Mouse (Mus musculus) liver (tissue): ENCODE measurements around the gene Vac14.
A peak's percentile ranks its signal among the peaks of the same experiment; 100 is the strongest.

Experiments
- DNase-seq: peaks from one replicate; pipeline ENCODE4 v3.0.0-alpha.2; 2020; ENCODE audit warnings: mixed read lengths

Vac14 gene

DNA sequence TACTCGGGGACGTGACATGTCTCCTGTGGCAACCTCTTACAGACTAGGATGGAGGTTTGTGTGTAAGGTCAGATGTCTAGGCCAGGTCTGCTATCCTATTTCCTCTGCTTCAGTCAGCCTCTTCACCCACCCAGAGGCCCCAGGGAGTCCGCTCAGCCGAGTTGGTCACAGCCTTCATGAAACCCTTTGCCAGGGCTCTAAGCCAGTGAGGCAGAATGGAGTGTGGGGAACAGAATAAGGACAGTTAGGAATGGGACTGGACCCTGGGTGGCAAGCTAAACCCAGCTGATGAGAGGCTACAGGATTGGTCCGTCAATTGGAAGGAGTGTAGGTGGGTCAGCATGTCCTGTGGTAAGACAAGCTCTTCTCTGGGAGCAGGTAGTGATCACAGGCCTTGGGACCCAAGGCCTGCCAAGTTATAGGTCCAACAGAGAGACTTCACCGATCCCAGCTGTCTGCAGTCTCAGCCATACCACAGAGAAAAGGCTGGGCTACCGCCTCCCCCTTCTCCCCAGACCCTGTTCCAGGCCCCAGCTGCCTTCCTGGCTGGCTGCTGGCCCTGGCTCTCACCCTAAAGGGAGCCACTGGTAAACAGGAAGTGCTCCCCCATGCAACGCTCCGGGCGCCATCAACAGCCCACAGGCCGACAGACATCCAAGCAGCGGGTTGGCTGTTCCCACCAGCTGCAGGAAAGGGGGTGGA lies 100.7 kb downstream of the Vac14 start:
- DNase-seq, result peak; percentile 47

DNA sequence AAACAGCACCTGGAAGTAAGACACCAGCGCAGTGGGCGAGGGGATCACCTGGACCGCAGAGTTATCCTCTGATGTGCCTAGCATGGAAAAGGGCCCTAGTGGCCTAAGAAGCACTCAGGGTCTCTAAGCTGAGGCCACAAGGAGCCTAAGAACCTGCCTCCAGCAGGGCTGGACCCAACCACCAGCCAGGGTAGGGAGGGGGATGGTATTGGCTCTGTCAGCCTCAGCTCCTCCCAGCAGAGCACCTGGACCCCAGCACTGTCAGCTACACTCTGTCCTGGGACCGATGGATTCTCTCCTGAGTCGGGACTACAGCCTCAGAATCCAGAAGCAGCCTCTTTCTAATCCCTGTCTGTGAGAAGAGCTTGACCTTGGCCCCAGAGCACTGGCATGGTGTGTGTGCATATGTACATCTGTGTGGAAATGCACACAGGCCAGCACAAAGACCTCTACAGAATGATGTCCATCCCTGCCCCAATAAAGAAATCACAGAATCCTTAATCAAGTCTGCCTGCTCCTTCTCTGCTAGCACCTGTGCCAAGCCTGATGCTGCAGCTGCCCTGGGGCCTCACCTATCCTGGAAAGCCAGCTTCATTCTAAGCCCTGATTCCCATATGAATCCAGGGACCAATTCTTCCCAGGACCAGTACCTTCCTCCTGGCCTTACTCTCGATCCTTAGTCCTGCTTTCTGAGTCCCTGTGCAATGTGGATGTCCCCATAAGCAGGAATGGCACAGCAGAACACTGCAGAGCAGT lies 101.7 kb downstream of the Vac14 start:
- DNase-seq, result no peak

DNA sequence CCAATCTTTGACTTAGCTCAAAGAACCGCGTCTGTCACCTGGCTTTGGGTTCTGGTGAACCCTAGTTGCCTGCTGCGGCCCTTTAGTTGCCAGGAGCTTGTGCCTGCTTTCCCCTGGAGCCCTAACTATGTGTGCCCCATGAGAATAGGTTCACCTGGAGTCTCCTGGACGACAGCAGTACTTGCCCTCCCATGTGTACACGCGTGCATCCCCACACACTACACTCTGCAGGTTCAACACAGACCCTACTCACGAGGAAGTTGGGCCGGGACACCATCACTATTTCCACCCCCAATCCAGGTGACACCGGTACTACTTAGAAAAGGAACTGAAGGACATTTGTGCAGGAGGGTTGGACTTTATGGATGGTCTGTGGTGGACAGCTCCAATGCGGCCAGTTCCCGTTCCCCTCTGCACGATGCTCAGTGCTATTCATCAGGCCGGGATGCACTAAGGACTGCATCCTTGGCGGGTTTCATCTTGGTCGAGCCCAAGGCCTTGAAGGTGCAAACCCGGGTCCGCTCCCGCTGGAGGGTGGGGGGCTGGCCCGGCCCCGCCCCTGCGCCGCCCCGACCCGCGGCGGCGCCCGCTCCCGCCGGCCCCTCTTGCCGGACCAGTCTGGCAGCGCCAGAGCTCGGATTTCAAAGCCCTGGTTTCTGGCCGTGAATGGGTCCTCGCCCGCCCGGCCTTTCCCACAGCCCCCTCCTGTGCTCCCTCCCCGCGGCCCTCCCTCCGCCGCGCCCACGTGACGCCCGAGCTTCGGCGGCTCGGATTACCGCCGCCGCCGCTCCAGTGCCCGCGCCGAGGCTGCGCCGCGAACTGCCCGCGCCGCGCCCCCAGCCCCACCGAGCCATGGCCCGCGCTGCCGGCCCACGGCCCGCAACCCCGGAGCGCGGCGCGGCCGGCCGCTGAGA lies 102.6 kb downstream of the Vac14 start, which contains the start of gene Mtss1l:
TSS of gene Mtss1l (plus strand) at position 792 of the 914 bp plus-strand sequence.
- peak; percentile 74 for DNase-seq

DNA sequence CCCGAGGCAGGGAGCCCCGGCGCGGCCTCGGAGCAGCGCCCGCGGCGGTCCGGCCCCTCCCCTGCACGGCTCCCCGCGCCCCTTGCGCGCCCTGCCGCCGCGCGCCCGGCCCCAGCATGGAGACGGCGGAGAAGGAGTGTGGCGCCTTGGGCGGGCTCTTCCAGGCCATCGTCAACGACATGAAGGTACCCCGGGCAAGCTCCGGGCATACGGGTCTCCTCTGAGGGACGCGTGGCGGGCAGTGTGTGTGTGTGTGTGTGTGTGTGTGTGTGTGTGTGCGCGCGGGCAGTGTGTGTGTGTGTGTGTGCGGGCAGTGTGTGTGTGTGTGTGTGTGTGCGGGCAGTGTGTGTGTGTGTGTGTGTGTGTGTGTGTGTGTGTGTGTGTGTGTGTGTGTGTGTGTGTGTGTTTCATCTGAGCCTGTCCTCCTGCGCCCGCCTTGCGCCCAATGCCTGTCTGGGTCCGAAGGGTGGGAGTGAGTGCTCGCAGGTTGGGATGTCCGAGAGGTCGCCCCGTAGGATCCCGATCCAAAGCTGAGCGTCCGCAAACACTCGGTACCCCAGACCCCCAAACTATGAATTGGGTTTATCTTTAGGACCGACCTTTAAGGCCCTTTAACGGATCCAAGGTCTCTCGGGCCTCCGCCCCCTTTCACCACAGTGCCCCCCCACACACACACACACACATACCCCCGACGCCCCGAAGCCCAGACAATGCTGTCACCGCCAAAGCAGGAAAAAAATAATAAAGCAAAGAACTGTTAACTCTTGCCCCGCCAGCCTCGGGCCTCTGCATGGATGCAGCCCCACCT lies 103.4 kb downstream of the Vac14 start:
- DNase-seq, result no peak

DNA sequence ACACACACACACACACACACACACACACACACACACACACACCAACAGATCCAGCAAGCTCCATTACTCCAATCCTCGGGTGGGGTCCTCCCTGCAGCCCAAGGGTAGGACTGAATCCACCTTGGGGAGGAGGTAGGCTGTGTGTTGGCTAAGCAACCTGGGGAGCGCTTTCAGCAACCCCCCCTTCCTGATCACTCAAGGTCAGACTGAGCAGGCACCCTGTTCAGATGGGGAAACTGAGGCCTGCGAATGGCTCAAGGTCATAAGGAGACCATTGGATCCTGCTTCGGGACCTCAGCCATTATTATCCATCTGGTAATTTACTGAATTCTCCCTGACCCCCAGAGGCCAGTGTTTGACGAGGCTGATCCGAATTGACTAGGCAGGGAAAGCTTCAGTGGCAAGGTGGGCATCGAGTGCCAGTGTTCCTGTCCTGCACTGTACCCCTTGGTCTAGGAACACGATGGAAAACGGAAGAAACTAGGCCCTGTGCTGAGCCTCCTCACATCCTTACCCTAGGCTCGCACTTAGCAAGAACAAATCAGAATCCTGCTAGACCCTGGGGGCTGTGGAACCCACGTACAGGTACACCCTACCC lies 104.1 kb downstream of the Vac14 start:
- DNase-seq, result no peak

DNA sequence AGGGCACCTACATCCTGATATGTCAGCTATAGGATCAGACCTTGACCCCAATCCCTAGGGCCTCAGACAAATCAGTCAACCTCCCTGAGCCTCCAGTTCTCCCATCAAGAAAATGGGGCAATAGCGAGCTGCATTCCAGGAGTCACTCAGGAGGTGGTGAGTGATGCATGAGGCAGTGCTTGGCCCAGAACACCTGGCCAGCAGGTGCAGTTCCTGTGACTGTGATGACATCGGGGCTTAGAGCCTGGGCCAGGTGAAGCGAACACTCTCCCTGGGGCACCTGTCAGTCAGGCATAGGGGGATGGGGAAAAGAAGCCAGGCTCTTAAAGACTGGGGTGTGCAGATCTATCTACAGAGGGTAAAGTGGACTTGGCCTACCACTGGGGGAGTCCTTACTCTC lies 106.1 kb downstream of the Vac14 start:
- no peak for DNase-seq

DNA sequence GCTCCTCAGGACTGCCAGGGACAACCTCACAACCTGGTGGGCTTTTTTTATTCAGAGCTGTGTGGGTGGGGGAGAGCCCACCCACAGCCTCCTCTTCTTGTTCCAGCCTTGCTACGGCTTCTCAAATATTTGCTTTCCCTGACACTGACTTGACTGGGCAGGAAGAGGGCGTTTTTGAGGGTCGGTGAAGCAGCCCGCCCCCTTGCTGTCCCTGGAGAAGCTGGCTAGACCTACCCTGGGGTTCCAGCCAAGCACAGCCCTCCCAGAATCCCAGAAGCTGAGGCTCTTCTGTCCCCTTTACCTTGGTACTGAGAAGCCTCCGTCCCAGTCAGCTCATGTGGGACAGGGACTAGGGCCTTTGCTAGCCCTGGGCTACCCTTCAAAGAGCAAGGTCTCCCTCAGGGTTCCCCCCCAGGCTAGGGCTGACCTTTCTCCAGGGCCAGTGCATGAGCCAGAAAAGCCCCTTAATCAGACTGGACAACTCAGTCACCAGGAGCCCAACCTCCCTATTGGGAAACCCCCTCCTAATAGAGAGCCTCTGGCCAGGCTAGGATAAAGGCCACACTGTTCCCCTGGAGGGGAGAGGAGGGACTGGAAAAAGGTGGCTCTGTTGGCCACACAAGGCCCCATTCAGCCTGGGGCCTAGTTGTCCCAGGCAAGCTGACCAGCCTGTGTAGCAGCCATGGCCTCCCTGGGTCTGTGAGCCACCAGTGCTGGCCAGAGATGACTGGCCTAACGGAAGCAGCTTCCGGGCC lies 106.9 kb downstream of the Vac14 start:
- no peak for DNase-seq

DNA sequence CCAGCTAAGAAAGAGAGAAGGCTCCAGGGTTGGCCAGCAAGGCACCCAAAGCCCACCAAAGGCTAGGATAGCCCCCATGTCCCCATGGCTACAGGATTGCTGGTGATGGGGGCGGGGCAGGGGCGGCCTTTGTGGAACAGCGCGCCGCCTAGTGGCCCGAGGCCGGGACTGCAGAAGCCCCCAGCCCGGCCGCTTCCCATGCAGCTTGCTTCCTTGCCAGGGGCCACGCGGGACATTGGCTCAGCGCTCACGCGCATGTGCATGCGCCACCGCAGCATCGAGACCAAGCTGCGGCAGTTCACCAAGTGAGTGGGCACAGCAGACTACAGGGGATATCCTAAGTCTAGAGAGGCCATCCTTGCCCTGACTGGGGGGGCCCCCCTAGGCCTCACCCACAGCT lies 108.5 kb downstream of the Vac14 start:
- peak; percentile 57 for DNase-seq

DNA sequence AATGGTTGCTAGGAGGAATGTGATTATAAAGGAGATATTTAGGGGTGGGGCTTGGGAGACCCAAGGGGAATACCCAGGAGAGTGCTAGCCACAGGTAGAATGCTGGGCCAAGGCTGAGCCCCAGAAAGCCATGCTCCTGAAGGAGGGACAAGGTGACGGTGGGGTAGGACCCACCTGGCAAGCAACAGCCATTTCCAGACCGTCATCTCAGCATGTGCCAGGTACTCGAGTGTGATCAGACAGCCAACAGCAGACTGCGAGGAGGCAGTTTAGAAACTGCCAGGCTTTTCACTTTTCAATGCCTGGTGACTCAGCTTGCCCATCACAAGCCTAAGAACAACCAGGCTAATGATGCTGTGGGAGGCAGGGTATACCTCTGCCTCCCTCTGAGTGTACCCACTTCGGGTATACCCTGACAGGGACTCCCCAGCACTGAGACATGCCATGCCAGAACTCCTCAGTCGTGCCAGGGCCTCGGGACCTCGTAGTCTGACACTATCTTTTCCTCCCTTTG lies 113.0 kb downstream of the Vac14 start:
- DNase-seq, result no peak

DNA sequence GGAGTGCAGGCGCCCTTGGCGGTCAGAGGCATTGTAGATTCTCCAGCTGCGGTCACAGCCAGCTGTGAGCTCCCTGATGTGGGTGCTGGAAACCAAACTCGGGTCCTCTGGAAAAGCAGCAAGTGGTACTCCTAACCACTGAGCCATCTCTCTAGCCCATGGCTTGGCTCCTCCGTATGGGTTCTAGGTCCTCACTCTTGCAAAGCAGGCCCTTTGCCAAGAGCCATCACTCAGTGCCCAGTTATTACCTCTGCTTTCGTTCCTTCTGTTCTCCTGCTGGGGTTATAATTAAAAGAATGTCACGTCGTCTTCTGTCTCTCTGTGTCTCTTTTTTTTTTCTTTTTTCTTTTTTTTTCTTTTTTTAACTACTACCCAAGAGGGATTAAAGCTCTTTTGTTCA lies 114.7 kb downstream of the Vac14 start:
- no peak for DNase-seq

DNA sequence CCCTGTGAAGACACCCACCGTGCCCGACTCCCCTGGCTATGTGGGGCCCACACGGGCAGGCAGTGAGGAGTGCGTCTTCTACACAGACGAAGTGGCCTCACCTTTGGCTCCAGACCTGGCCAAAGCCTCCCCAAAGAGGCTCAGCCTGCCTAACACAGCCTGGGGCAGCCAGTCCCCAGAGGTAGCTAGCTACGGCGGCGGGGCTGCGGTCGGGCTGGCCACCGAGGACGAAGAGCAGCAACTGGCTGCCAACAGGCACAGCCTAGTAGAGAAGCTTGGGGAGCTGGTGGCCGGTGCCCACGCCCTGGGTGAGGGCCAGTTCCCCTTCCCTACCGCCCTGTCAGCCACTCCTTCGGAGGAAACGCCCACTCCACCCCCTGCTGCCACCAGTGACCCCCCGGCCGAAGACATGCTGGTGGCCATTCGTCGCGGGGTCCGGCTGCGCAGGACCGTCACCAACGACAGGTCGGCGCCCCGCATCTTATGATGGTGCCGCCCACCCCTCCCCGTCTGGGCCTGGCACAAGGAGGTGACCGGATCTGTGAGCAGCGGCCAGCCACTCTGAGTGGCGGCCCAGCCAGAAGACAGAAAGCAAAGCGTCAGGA lies 120.3 kb downstream of the Vac14 start:
- DNase-seq, result no peak

DNA sequence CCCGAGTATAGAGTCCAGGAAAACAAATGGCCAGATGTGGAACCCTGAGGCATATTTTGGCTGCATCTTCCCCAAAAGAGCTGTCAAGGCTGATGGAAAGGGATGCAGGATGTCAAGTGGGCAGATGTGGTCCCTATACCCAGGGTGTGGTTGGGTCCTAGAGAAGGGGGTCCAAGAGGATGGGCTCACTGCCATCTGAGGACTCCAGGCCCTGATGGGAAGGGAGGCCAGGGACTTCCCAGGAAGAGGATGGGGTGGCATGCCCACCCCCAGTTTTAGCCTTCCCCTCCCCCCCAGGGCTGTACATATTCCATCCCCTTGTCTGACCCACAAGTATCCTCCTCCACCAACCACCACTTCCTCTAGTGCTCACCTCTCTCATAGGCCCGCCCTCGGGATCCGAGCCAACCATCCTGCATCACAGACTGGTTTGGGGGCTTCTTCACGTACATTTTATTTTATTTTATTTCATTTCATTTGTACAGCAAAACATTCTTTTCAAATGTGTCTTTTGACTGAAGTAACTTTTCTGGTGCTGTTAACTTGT lies 122.3 kb downstream of the Vac14 start:
- DNase-seq, result no peak

DNA sequence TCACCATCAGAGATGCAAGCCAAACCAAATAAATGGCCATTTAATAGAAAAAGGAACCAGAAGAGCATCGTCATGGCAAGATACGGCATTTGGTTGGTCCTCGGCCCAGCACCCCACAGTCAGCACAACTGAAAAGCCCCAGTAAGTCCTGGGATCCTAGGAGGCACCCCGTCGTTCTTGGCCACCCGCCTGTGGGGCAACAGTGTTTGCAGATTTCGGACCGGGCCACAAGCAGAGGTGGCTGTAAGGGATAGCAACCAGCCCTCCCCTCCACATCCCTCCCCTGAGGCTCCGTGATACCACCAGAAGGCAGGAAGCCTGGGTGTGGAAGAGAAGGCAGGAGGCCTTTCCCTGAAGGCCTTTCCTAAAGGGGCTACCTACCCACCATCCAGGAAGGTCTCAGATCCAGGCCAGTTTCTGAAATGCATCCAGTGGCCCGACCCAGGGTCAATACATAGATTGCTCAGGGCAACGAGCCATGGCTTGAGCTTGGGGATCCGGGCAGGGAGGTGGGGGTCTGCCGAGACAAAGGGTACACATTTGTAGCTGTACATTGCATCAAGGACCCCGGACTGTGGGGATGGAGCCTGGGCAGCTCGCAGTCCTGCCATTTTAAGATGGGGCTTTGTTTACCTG lies 123.5 kb downstream of the Vac14 start:
- DNase-seq, result no peak

DNA sequence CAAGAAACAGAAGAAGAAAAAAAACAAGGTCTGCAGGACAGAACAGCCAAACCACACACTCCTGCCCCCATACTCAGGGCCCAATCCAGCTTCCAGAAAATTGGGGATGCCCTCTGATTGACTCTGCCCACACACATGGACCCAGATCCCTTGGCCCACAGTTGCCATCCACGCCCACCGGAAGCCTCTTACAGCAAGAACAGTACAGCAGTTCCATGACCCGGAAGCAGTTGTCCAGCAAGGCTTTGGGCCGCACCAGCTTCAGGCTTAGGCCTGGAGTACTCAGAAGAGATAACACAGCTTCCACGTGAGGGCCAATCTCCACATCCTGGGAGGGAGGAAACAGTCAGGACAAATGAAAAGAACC lies 124.0 kb downstream of the Vac14 start:
- DNase-seq, result no peak

DNA sequence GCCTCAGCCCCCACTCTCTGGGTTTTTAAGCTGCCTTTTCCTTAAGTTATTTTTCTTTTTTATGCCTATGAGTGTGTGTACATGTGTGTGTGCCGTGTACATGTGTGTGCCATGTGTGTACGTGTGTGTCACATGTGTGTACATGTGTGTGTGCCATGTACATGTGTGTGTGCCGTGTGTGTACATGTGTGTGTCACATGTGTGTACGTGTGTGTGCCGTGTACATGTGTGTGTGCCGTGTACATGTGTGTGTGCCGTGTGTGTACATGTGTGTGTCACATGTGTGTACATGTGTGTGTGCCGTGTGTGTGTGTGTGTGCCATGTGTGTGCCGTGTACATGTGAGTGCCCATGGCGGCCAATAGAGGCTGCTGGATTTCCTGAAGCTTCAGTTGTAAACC lies 126.8 kb downstream of the Vac14 start:
- no peak for DNase-seq

DNA sequence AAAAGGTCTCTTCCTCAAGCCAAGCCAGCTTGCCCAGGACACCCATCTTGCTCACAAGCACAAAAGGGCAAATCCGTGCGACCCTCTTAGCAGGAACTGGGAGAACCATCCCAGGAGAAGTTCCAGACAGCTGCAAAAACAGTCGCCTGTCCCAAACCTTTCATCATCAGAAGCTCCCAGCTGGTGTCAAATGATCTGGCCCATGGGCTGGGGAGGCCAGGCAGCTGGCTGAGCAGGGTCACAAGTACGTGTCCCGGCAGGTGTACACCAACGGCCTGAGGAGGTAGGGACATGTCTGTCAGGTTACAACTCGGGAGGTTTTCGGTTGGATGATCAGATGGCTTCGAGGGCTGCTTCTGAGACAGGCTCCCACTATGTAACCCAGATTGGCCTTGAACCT lies 128.3 kb downstream of the Vac14 start:
- no peak for DNase-seq

DNA sequence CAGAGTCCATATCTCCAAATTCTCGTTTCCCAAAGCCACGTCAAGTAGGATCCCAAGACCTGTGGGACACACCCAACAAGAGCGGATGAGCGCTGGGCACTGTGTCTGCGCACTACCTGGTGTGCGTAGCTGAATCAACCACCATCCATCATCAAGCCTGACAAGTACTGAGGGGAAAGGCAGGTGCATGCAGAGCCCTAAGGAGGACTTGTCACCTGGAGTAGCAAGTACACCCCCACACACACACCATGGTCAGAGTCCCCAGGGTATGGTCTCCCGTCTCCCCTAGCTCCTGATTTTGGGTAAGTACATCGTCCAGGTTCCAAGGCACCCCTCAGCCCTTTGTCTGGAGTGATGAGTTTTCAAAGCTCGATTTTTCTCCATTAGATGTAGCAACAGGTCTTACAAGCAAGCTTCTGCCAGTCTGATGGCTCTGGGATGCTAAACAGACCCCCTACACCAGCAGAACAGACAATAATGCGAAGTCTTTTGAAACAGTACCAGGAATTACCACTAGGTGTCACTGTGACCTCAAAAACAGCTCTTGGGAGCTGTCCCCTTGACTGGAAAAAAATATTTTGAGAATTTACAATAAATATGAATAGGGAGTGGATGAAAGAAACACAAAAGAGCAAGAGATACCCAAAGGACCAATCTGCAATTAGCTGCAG lies 131.2 kb downstream of the Vac14 start:
- no peak for DNase-seq

DNA sequence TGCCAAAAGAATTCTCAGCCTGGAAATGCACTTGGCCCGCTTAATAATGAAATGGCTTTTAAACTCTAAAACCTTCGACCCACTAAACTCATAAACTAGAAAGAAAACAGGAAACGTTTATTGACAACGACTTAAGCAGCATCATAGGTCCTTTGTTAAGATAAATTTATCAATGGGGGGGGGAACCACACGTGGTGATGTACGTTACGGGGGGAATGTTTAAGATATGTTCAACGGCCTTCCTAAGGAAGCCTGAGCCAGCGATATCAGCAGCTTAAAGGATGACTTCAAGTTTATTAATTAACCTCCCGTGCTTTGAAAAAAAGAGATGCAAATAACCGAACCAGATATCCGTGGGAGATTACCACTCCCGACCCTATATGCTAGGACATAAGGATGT lies 131.9 kb downstream of the Vac14 start:
- DNase-seq, result no peak

DNA sequence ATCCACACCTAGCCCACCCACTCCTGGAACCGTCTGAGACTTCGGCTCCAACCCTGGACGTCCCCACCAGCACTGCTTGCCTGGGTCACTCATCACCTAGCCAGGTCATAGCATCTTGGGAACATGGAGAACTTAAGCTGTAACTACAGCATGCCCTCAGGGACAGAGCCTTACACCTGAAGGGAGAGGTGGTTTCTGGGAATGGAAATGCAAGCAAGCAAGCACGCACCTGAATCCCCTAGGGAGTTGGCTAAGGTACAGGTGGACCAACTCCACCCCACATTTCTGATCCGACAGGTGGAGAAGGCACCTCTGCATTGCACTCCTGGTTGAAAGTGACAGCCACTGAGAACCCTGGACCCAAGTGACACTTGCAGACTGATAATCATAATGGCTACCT lies 133.1 kb downstream of the Vac14 start:
- no peak for DNase-seq
